16 mouse cellular contexts compared by ENCODE assay signal in the genomic region with DNA sequence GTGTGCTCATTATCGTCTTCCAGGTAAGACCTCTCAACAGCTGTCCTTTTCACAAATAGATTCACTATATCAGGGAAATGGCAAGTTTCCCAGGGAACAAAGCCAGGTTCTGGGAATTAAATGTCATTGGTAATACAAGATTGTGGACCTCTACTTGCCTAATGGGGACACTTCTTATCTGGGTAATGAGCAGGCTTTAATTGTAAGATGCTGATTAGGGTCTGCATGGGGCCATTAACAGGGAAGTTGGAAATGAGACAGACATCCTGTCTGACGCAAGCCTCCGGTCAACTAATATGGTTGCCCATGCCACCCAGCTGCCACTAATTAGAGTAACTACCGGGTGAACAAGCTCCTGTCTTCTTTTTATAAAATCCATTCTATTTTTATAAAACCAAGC. TPM values are rescaled to one million over a fixed set of nuclear protein-coding genes. Genes with fewer than 3 reads are reported as not detected.
DNase-seq lines count a peak whose midpoint lies in the region; ATAC-seq and TF ChIP-seq lines count a peak whose summit lies in the region.
"Had no signal": no experiment of that assay in that cellular context is flagged by ENCODE, and none has a peak within 500 bp of the region (broad histone marks: within the 10 kb centered on the region; RNA-seq: fewer than 3 reads in every experiment).

No protein-coding gene starts in this region.

- H3K9me3 ChIP-seq in heart, postnatal 0 days (replicated peaks; ENCODE audit: control insufficient read depth, low read length) = no peaks in the 10 kb centered on the region
- no peaks in the 10 kb centered on the region for H3K9me3 ChIP-seq in liver, embryonic 15.5 days (replicated peaks)
- no peaks in the 10 kb centered on the region for H3K9me3 ChIP-seq in midbrain, embryonic 11.5 days (ENCODE audit: control insufficient read depth, low read length)
- H3K9me3 ChIP-seq: midbrain, embryonic 13.5 days had no signal

- no peak overlapping the region for H3K4me3 ChIP-seq in heart, postnatal 0 days (ENCODE audit: low read depth, low read length)
- H3K4me3 ChIP-seq in liver, embryonic 15.5 days (replicated peaks) = peak overlapping the region; percentile 45
- H3K4me3 ChIP-seq in midbrain, embryonic 11.5 days (ENCODE audit: low read depth, low read length) = no peak overlapping the region
- H3K4me3 ChIP-seq: left cerebral cortex, adult 2 months; midbrain, embryonic 13.5 days had no signal

- no peak for ATAC-seq in heart, postnatal 0 days (ENCODE audit: insufficient read depth, low read depth)
- no peak for ATAC-seq in liver, embryonic 15.5 days (ENCODE audit: insufficient read depth)
- no peak for ATAC-seq in midbrain, embryonic 11.5 days (ENCODE audit: low FRiP score)
- ATAC-seq: midbrain, embryonic 13.5 days had no signal

- H3K27me3 ChIP-seq in heart, postnatal 0 days (ENCODE audit: control insufficient read depth, insufficient read depth, low read length) = no peaks in the 10 kb centered on the region
- H3K27me3 ChIP-seq in liver, embryonic 15.5 days = no peaks in the 10 kb centered on the region
- H3K27me3 ChIP-seq in midbrain, embryonic 11.5 days (ENCODE audit: control insufficient read depth, insufficient read depth, low read length) = no peaks in the 10 kb centered on the region

- intact Hi-C loops in heart, postnatal 36 days (cut with DNase I) = loop anchor here (10.0 kb wide), 1 partner anchor 282 kb away; no protein-coding TSS in a partner anchor

- TF ChIP-seq EP300 in heart, postnatal 0 days (IDR thresholded peaks at IDR 0.05; ENCODE audit: low read depth) = no peak

- no peak overlapping the region for H3K9ac ChIP-seq in heart, postnatal 0 days (replicated peaks; ENCODE audit: low read depth, low read length)
- peak overlapping the region; percentile 44 for H3K9ac ChIP-seq in liver, embryonic 15.5 days
- no peak overlapping the region for H3K9ac ChIP-seq in midbrain, embryonic 11.5 days (ENCODE audit: low read length)
- H3K9ac ChIP-seq: midbrain, embryonic 13.5 days had no signal

- H3K4me2 ChIP-seq in heart, postnatal 0 days (ENCODE audit: low read depth, low read length) = no peak overlapping the region
- H3K4me2 ChIP-seq in liver, embryonic 15.5 days = peak overlapping the region; percentile 91
- H3K4me2 ChIP-seq in midbrain, embryonic 11.5 days = no peak overlapping the region
- H3K4me2 ChIP-seq: midbrain, embryonic 13.5 days had no signal

- 50% methylated on average over 4 of the region's 4 CpGs for WGBS in heart, postnatal 0 days
- WGBS in liver, embryonic 15.5 days (ENCODE audit: insufficient replicate concordance) = 20% methylated on average over 4 of the region's 4 CpGs
- WGBS in midbrain, embryonic 11.5 days = 85% methylated on average over 4 of the region's 4 CpGs

- no peak for TF ChIP-seq CTCF in heart, postnatal 0 days (IDR thresholded peaks at IDR 0.05; ENCODE audit: low read depth)
- TF ChIP-seq CTCF in brain, embryonic 14.5 days (IDR thresholded peaks at IDR 0.05; ENCODE audit: borderline replicate concordance, extremely low read depth, insufficient read depth, insufficient read length) = no peak

- DNase-seq in cerebellum, adult 9-10 months = peak; percentile 22
- DNase-seq in cerebellum, adult 9-11 months = no peak
- no peak for DNase-seq in heart, postnatal 0 days (ENCODE audit: low spot score)
- no peak for DNase-seq in heart, postnatal 36 days
- DNase-seq in brain, embryonic 14.5 days (ENCODE audit: low read depth) = peak; percentile 82
- DNase-seq in midbrain, embryonic 11.5 days (ENCODE audit: low spot score, missing footprints) = no peak
- no peak for DNase-seq in spleen, postnatal 4 days (ENCODE audit: low spot score in 2 of 2)
- DNase-seq: adrenal gland, postnatal 25 days; cerebellum, adult 18-20 months; embryo, embryonic 11 days; heart, postnatal 14 days; lung, adult 2 months; thymus, adult 2 months had no signal

- H3K36me3 ChIP-seq in heart, postnatal 0 days (replicated peaks; ENCODE audit: control insufficient read depth, insufficient read depth, low read length) = no peaks in the 10 kb centered on the region
- no peaks in the 10 kb centered on the region for H3K36me3 ChIP-seq in liver, embryonic 15.5 days (replicated peaks)
- H3K36me3 ChIP-seq in midbrain, embryonic 11.5 days (ENCODE audit: control insufficient read depth, insufficient read depth, low read length) = no peaks in the 10 kb centered on the region
- H3K36me3 ChIP-seq: midbrain, embryonic 13.5 days had no signal

- peak overlapping the region; percentile 16 for H3K27ac ChIP-seq in heart, postnatal 0 days (ENCODE audit: low read depth)
- peak overlapping the region; percentile 98 for H3K27ac ChIP-seq in liver, embryonic 15.5 days (replicated peaks)
- no peak overlapping the region for H3K27ac ChIP-seq in midbrain, embryonic 11.5 days (ENCODE audit: low read depth, low read length)
- H3K27ac ChIP-seq: left cerebral cortex, adult 2 months; midbrain, embryonic 13.5 days had no signal

- H3K4me1 ChIP-seq in heart, postnatal 0 days (ENCODE audit: control insufficient read depth, insufficient read depth) = peaks cover 9% of the 10 kb centered on the region
- peaks cover 79% of the 10 kb centered on the region for H3K4me1 ChIP-seq in liver, embryonic 15.5 days (replicated peaks)
- H3K4me1 ChIP-seq in midbrain, embryonic 11.5 days (ENCODE audit: control insufficient read depth, insufficient read depth, low read length) = 0 out of 2 replicates have a peak, but pooled peaks cover 2% of the 10 kb centered on the region

- no peak for TF ChIP-seq POLR2A in brain, embryonic 14.5 days (IDR thresholded peaks at IDR 0.05; ENCODE audit: borderline replicate concordance, extremely low read depth, insufficient read depth, insufficient read length, poor library complexity, severe bottlenecking)

RNA-seq across cellular contexts. Expression of gene Wipi1, which starts 4.6 kb away (rescaled TPM):
- total RNA-seq in heart, postnatal 0 days (2014; rRNA removed; ENCODE audit: low replicate concordance) = 40.8 and 53.2 TPM in 2 replicates
- polyA plus RNA-seq in heart, postnatal 0 days (2015; fragmentation: Nextera tagmentation; extraction: Ambion mirVana) = 65.4 and 67.1 TPM in 2 replicates
- 100 to 1,000 TPM; 116 TPM for total RNA-seq in heart, postnatal 36 days (2021)
- 7.1 and 10.2 TPM in 2 replicates for polyA plus RNA-seq in brain, embryonic 14.5 days (2012; rRNA removed)
- polyA plus RNA-seq in liver, embryonic 15.5 days (2015; fragmentation: Nextera tagmentation; extraction: Ambion mirVana) = 24.2 and 25.9 TPM in 2 replicates
- polyA plus RNA-seq in midbrain, embryonic 11.5 days (2014; fragmentation: Nextera tagmentation; extraction: Ambion mirVana) = 11.1 and 12.4 TPM in 2 replicates

RNA-seq across cellular contexts. Expression of gene Prkar1a, which starts 32.9 kb away (rescaled TPM):
- 163 and 237 TPM in 2 replicates for total RNA-seq in heart, postnatal 0 days (2014; rRNA removed; ENCODE audit: low replicate concordance)
- 483 and 530 TPM in 2 replicates for polyA plus RNA-seq in heart, postnatal 0 days (2015; fragmentation: Nextera tagmentation; extraction: Ambion mirVana)
- total RNA-seq in heart, postnatal 36 days (2021) = 100 to 1,000 TPM; 309 to 323 TPM
- 281 and 315 TPM in 2 replicates for polyA plus RNA-seq in brain, embryonic 14.5 days (2012; rRNA removed)
- 108 and 113 TPM in 2 replicates for polyA plus RNA-seq in liver, embryonic 15.5 days (2015; fragmentation: Nextera tagmentation; extraction: Ambion mirVana)
- 435 and 478 TPM in 2 replicates for polyA plus RNA-seq in midbrain, embryonic 11.5 days (2014; fragmentation: Nextera tagmentation; extraction: Ambion mirVana)

Comparison
In these comparisons a context has a peak if more than half of its experiments do, and no peak if none do; other contexts are left out.
1. DNase-seq: peak in cerebellum, adult 9-10 months (single experiment) and brain, embryonic 14.5 days (single experiment); none in cerebellum, adult 9-11 months (single experiment), heart, postnatal 0 days (single experiment), heart, postnatal 36 days (0 of 2), midbrain, embryonic 11.5 days (single experiment) and spleen, postnatal 4 days (0 of 2).